Mouse (Mus musculus) forebrain, embryonic 14.5 days (tissue): ENCODE results near the gene Kiss1r. TPM values are rescaled to one million over a fixed set of nuclear protein-coding genes. Genes with fewer than 3 reads are reported as not detected.
"Not testable (repeated sequence)": the region's sequence is repeated elsewhere in the genome, so short reads cannot be mapped to it uniquely, and the experiment has no call there.

ENCODE experiments used
- ATAC-seq: fragments of 200-750 bp; cut with Nextera tagmentation; 2 replicates; pipeline ENCODE4 v1.8.0; 2017; ENCODE audit warnings: mild to moderate bottlenecking, moderate library complexity
- DNase-seq: peaks from one replicate; pipeline ENCODE4 v3.0.0-alpha.2; 2015; ENCODE audit warnings: low spot score
- H3K27ac ChIP-seq: fragments of 300-500 bp; sonication (generic); 2 replicates; pipeline ENCODE4 v1.5.1; 2014; ENCODE audit warnings: low read depth, mild to moderate bottlenecking, control low read depth, low read length, moderate library complexity
- H3K27me3 ChIP-seq: fragments of 300-500 bp; sonication (generic); replicated peaks from 2 replicates; pipeline ENCODE4 v1.6.1; 2014; ENCODE audit warnings: low read length, control low read depth, mixed read lengths; ENCODE audit not compliant: control insufficient read depth, insufficient read depth
- H3K36me3 ChIP-seq: fragments of 300-500 bp; sonication (generic); 2 replicates; pipeline ENCODE4 v1.6.1; 2014; ENCODE audit warnings: low read length, control low read depth; ENCODE audit not compliant: control insufficient read depth, insufficient read depth
- H3K4me1 ChIP-seq: fragments of 300-500 bp; sonication (generic); 2 replicates; pipeline ENCODE4 v1.6.1; 2014; ENCODE audit warnings: antibody characterized with exemption, low read length, control low read depth; ENCODE audit not compliant: control insufficient read depth, insufficient read depth
- H3K4me2 ChIP-seq: fragments of 300-500 bp; sonication (generic); 2 replicates; pipeline ENCODE4 v1.6.1; 2014; ENCODE audit warnings: mild to moderate bottlenecking, control low read depth, low read length
- H3K4me3 ChIP-seq: fragments of 300-500 bp; sonication (generic); 2 replicates; pipeline ENCODE4 v1.5.1; 2014; ENCODE audit warnings: low read depth, low read length, control low read depth
- H3K9ac ChIP-seq: fragments of 300-500 bp; sonication (generic); 2 replicates; pipeline ENCODE4 v1.6.1; 2014; ENCODE audit warnings: mild to moderate bottlenecking, low read length, control low read depth, moderate library complexity
- H3K9me3 ChIP-seq: fragments of 300-500 bp; sonication (generic); replicated peaks from 2 replicates; pipeline ENCODE4 v1.6.1; 2016; ENCODE audit warnings: low read length, control low read depth, mixed read lengths; ENCODE audit not compliant: control insufficient read depth
- WGBS: fragments of 180-500 bp; shearing (Covaris S2); extraction: QIAGEN DNeasy Blood & Tissue Kit; methylation state at CpG from one replicate; pipeline ENCODE4 v1.1.7; 2014; 5-methylcytosine and 5-hydroxymethylcytosine counted together
- polyA plus RNA-seq: library from polyadenylated mRNA; unstranded; fragments of >200 nt; fragmentation: Nextera tagmentation; extraction: Ambion mirVana; gene quantifications from 2 replicates; pipeline ENCODE4 v1.2.1, GENCODE M21; 2014

Gene Kiss1r
- polyA plus RNA-seq, 1 experiment from 2014 or later, result 1.6 TPM

- ATAC-seq, result no peak
- 49% methylated on average over 3 of the region's 3 CpGs for WGBS
- no peak overlapping the region for H3K4me2 ChIP-seq
Observed at GRCm38 (mm10) chr10:79879527-79879926, 37.2 kb upstream of the Kiss1r start.

GRCm38 (mm10) chr10:79880721-79881120 lies 36.0 kb upstream of the Kiss1r start:
- Histone ChIP-seq H3K4me2 (no peak overlapping the region), H3K36me3 (no peaks in the 10 kb centered on the region), H3K4me1 (peaks cover 3% of the 10 kb centered on the region; the same call in 1 of the 2 replicates), H3K27me3 (peaks cover 9% of the 10 kb centered on the region; the same call in 1 of the 2 replicates), H3K4me3 (no peak overlapping the region), H3K9me3 (no peaks in the 10 kb centered on the region), H3K27ac (no peak overlapping the region), H3K9ac (no peak overlapping the region)
- no peak for ATAC-seq
- WGBS, result 17% methylated on average over 9 of the region's 9 CpGs
- DNase-seq, result no peak

More at GRCm38 (mm10) chr10:79879527-79879926, 37.2 kb upstream of the Kiss1r start:
- Histone ChIP-seq H3K27me3 (peaks cover 9% of the 10 kb centered on the region; the same call in 1 of the 2 replicates), H3K36me3 (no peaks in the 10 kb centered on the region), H3K9ac (no peak overlapping the region), H3K27ac (no peak overlapping the region), H3K4me1 (peaks cover 11% of the 10 kb centered on the region), H3K9me3 (no peaks in the 10 kb centered on the region), H3K4me3 (no peak overlapping the region)
- no peak for DNase-seq

GRCm38 (mm10) chr10:79881981-79882380 lies 34.8 kb upstream of the Kiss1r start:
- WGBS, result 9% methylated on average over 22 of the region's 22 CpGs
- no peak overlapping the region for H3K4me3 ChIP-seq
- DNase-seq, result no peak

GRCm38 (mm10) chr10:79883297-79884084 lies 33.3 kb upstream of the Kiss1r start:
- WGBS, result 16% methylated on average over 22 of the region's 22 CpGs
- peaks cover 9% of the 10 kb centered on the region; the same call in 1 of the 2 replicates for H3K27me3 ChIP-seq
- no peak overlapping the region for H3K9ac ChIP-seq
- peak; percentile 86 for DNase-seq
- H3K27ac ChIP-seq, result no peak overlapping the region
- ATAC-seq, result 0 out of 2 replicates have a peak, but pooled peaks have one; percentile 18
- H3K4me1 ChIP-seq, result peaks cover 3% of the 10 kb centered on the region; the same call in 1 of the 2 replicates
- no peaks in the 10 kb centered on the region for H3K36me3 ChIP-seq
- no peak overlapping the region for H3K4me2 ChIP-seq
- no peak overlapping the region for H3K4me3 ChIP-seq
- H3K9me3 ChIP-seq, result no peaks in the 10 kb centered on the region

More at GRCm38 (mm10) chr10:79881981-79882380, 34.8 kb upstream of the Kiss1r start:
- Histone ChIP-seq H3K4me2 (peak overlapping the region; percentile 24; the same call in 1 of the 2 replicates), H3K27ac (no peak overlapping the region), H3K4me1 (peaks cover 3% of the 10 kb centered on the region; the same call in 1 of the 2 replicates), H3K36me3 (no peaks in the 10 kb centered on the region), H3K27me3 (peaks cover 9% of the 10 kb centered on the region; the same call in 1 of the 2 replicates), H3K9ac (peak overlapping the region; percentile 7; the same call in 1 of the 2 replicates), H3K9me3 (no peaks in the 10 kb centered on the region)
- ATAC-seq, result no peak

- H3K4me2 ChIP-seq, result no peak overlapping the region
- H3K9ac ChIP-seq, result no peak overlapping the region
- no peak for DNase-seq
- no peak for ATAC-seq
- H3K27ac ChIP-seq, result no peak overlapping the region
- H3K4me1 ChIP-seq, result peaks cover 3% of the 10 kb centered on the region; the same call in 1 of the 2 replicates
- 52% methylated on average over 4 of the region's 4 CpGs for WGBS
- H3K9me3 ChIP-seq, result no peaks in the 10 kb centered on the region
- peaks cover 9% of the 10 kb centered on the region; the same call in 1 of the 2 replicates for H3K27me3 ChIP-seq
- no peak overlapping the region for H3K4me3 ChIP-seq
- H3K36me3 ChIP-seq, result no peaks in the 10 kb centered on the region
Observed at GRCm38 (mm10) chr10:79884446-79884845, 32.3 kb upstream of the Kiss1r start.

- not testable (repeated sequence) for H3K4me2 ChIP-seq, H3K9me3 ChIP-seq, H3K9ac ChIP-seq, DNase-seq, H3K27ac ChIP-seq, H3K4me1 ChIP-seq, ATAC-seq, H3K36me3 ChIP-seq, H3K27me3 ChIP-seq, H3K4me3 ChIP-seq
- 80% methylated on average over 3 of the region's 3 CpGs for WGBS
Observed at GRCm38 (mm10) chr10:79884938-79885337, 31.8 kb upstream of the Kiss1r start.

- ATAC-seq (no peak), DNase-seq (no peak)
- no peak within 1 kb of the TSS for H3K4me3 ChIP-seq
- WGBS, result 86% methylated on average over 6 of the region's 6 CpGs
- no peaks in the 10 kb centered on the region for H3K9me3 ChIP-seq
- no peak within 1 kb of the TSS for H3K4me2 ChIP-seq
- H3K36me3 ChIP-seq, result no peaks in the 10 kb centered on the region
- H3K27ac ChIP-seq, result no peak within 1 kb of the TSS
- no peak within 1 kb of the TSS for H3K9ac ChIP-seq
- peaks cover 5% of the 10 kb centered on the region; the same call in 1 of the 2 replicates for H3K27me3 ChIP-seq
- H3K4me1 ChIP-seq, result peaks cover 3% of the 10 kb centered on the region; the same call in 1 of the 2 replicates
Observed at GRCm38 (mm10) chr10:79886054-79886453, 30.7 kb upstream of the Kiss1r start, which contains the start of gene Elane. Gene Elane, plus strand, starts transcription at chr10:79886247.

- Histone ChIP-seq H3K4me2 (no peak overlapping the region), H3K27me3 (peaks cover 5% of the 10 kb centered on the region; the same call in 1 of the 2 replicates), H3K36me3 (no peaks in the 10 kb centered on the region), H3K4me1 (peaks cover 3% of the 10 kb centered on the region; the same call in 1 of the 2 replicates), H3K9ac (no peak overlapping the region), H3K4me3 (no peak overlapping the region), H3K9me3 (no peaks in the 10 kb centered on the region), H3K27ac (no peak overlapping the region)
- no peak for DNase-seq
- no peak for ATAC-seq
- WGBS, result 89% methylated on average over 8 of the region's 8 CpGs
Observed at GRCm38 (mm10) chr10:79886611-79887010, 30.2 kb upstream of the Kiss1r start.

- Histone ChIP-seq H3K9me3 (no peaks in the 10 kb centered on the region), H3K9ac (no peak overlapping the region), H3K4me3 (no peak overlapping the region), H3K4me2 (no peak overlapping the region), H3K4me1 (no peaks in the 10 kb centered on the region), H3K27ac (no peak overlapping the region), H3K27me3 (no peaks in the 10 kb centered on the region), H3K36me3 (no peaks in the 10 kb centered on the region; the same call in 1 of the 2 replicates)
- no peak for DNase-seq
- no peak for ATAC-seq
- 91% methylated on average over 2 of the region's 2 CpGs for whole genome bisulfite sequencing
Observed at GRCm38 (mm10) chr10:79889386-79889785, 27.4 kb upstream of the Kiss1r start.
